Mouse (Mus musculus) hindbrain, postnatal 0 days (tissue): Measurements from ENCODE around the gene Srgap3. TPM values are rescaled to one million over a fixed set of nuclear protein-coding genes. Genes with fewer than 3 reads are reported as not detected.
A peak's percentile ranks its signal among the peaks of the same experiment; 100 is the strongest.

Experiments used
- ATAC-seq: fragments of 200-750 bp; cut with Nextera tagmentation; 2 replicates; pipeline ENCODE4 v1.8.0; 2017; ENCODE audit warnings: mild to moderate bottlenecking, moderate TSS enrichment, moderate library complexity
- DNase-seq: peaks from one replicate; pipeline ENCODE4 v3.0.0-alpha.2; 2015; ENCODE audit warnings: low spot score
- H3K27ac ChIP-seq: fragments of 300-500 bp; sonication (generic); 2 replicates; pipeline ENCODE4 v1.5.1; 2014; ENCODE audit warnings: mild to moderate bottlenecking
- H3K27me3 ChIP-seq: fragments of 300-500 bp; sonication (generic); 2 replicates; pipeline ENCODE4 v1.6.1; 2014; ENCODE audit warnings: low read length, mixed read lengths; ENCODE audit not compliant: insufficient read depth
- H3K36me3 ChIP-seq: fragments of 300-500 bp; sonication (generic); 2 replicates; pipeline ENCODE4 v1.6.1; 2014; ENCODE audit warnings: low read length, mixed read lengths; ENCODE audit not compliant: insufficient read depth
- H3K4me1 ChIP-seq: fragments of 300-500 bp; sonication (generic); 2 replicates; pipeline ENCODE4 v1.6.1; 2014; ENCODE audit warnings: antibody characterized with exemption, low read length, mixed read lengths; ENCODE audit not compliant: insufficient read depth
- H3K4me2 ChIP-seq: fragments of 300-500 bp; sonication (generic); 2 replicates; pipeline ENCODE4 v1.6.1; 2014; ENCODE audit warnings: low read depth, mild to moderate bottlenecking, low read length, moderate library complexity, mixed read lengths
- H3K4me3 ChIP-seq: fragments of 300-500 bp; sonication (generic); 2 replicates; pipeline ENCODE4 v1.5.1; 2014; ENCODE audit warnings: low read length
- H3K9ac ChIP-seq: fragments of 300-500 bp; sonication (generic); replicated peaks from 2 replicates; pipeline ENCODE4 v1.6.1; 2014; ENCODE audit warnings: mild to moderate bottlenecking, low read length, moderate library complexity, mixed read lengths
- H3K9me3 ChIP-seq: fragments of 300-500 bp; sonication (generic); 2 replicates; pipeline ENCODE4 v1.6.1; 2016; ENCODE audit warnings: low read length, mixed read lengths
- CTCF ChIP-seq: IDR thresholded peaks from 2 replicates; pipeline ENCODE4 v1.5.1; 2016; ENCODE audit warnings: antibody characterized with exemption, control low read depth, low read depth
- WGBS: fragments of 180-500 bp; shearing (Covaris S2); extraction: QIAGEN DNeasy Blood & Tissue Kit; methylation state at CpG from one replicate; pipeline ENCODE4 v1.1.7; 2014; 5-methylcytosine and 5-hydroxymethylcytosine counted together
- polyA plus RNA-seq: library from polyadenylated mRNA; unstranded; fragments of >200 nt; fragmentation: Nextera tagmentation; extraction: Ambion mirVana; gene quantifications from 2 replicates; pipeline ENCODE4 v1.2.1, GENCODE M21; 2015
- total RNA-seq: library from RNA; depleted of rRNA; stranded (reverse); fragments of >200 nt; gene quantifications from 2 replicates; pipeline ENCODE4 v1.2.3, GENCODE M21; 2014

Gene Srgap3
- total and polyA plus RNA-seq, 2 experiments from 2014 or later, result 23.7 to 55.8 TPM

DNA sequence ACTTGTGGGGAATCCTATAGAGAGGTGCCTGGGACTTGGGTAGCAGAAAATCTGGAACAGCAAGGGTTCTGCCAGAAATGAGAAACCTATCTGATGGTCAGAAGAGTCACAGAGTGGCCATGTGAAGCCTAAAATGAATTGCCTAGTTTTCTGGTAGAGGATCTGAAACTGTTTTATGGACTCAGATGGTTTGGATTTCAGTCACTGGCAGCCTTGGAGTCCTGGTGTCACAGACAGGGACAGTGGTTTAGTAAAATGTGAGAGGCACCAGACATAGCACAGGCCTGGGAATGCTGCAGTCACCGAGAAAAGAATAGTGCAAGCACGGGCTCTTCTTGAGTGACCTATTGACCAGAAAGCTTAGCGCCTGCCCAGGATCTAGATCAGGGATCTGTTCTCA is 207.4 kb downstream of the Srgap3 start:
- Histone ChIP-seq H3K9me3 (no peaks in the 10 kb centered on the region), H3K36me3 (peaks cover 54% of the 10 kb centered on the region), H3K27ac (no peak overlapping the region), H3K27me3 (no peaks in the 10 kb centered on the region), H3K9ac (no peak overlapping the region), H3K4me3 (no peak overlapping the region), H3K4me1 (no peaks in the 10 kb centered on the region), H3K4me2 (no peak overlapping the region)
- 96% methylated on average over 3 of the region's 3 CpGs for WGBS
- no peak for ATAC-seq
- no peak for TF ChIP-seq CTCF
- DNase-seq, result no peak

DNA sequence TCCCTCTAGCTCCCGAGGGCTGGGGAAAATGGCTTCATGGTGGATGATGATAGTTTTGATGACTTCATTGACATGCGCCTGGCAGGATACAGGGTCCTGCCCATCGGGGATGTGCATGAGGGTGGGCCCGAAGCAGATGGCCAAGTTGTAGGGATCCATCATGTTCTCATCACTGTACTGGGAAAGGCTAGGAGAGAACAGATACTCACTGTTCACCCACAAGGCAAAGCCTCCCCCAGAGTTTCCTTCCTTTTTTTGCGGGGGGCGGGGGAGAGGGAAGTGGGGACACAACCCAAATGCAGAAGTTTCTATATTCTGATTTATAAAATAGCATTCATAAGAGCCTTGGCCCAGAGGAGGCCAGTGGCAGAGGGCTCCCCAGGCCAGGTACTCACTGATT is 208.1 kb downstream of the Srgap3 start:
- Histone ChIP-seq H3K4me3 (no peak overlapping the region), H3K27ac (no peak overlapping the region), H3K9me3 (no peaks in the 10 kb centered on the region), H3K27me3 (no peaks in the 10 kb centered on the region), H3K9ac (no peak overlapping the region), H3K4me2 (no peak overlapping the region), H3K4me1 (no peaks in the 10 kb centered on the region), H3K36me3 (peaks cover 58% of the 10 kb centered on the region)
- ATAC-seq (no peak), DNase-seq (no peak)
- WGBS, result 84% methylated on average over 6 of the region's 6 CpGs
- no peak for TF ChIP-seq CTCF

DNA sequence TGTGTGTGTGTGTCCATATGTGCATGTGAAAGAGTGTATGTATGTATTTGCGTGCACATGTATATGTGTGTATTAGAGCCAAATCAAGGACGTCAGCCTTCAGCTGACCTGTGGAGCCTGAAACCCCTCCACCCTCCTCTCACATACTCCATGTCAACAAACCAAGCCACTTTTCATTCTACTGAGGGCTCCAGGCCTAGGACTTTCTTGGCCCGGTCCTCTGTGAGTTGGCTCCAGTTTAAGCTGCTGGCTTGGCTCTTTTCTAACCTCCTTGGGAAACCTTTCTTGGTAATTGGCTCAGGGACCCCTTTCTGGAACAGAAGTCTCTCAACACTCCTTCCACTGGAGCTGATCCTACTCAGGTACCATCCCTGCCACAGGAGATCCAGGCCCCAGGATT is 210.6 kb downstream of the Srgap3 start:
- H3K4me3 ChIP-seq, result no peak overlapping the region
- peak; percentile 59 for DNase-seq
- 70% methylated on average over 3 of the region's 3 CpGs for WGBS
- H3K27me3 ChIP-seq, result no peaks in the 10 kb centered on the region
- H3K36me3 ChIP-seq, result peaks cover 63% of the 10 kb centered on the region
- H3K4me2 ChIP-seq, result no peak overlapping the region
- no peak overlapping the region for H3K27ac ChIP-seq
- H3K9ac ChIP-seq, result no peak overlapping the region
- TF ChIP-seq CTCF, result no peak
- no peaks in the 10 kb centered on the region for H3K9me3 ChIP-seq
- H3K4me1 ChIP-seq, result no peaks in the 10 kb centered on the region
- peak; percentile 53; the same call in 1 of the 2 replicates for ATAC-seq

DNA sequence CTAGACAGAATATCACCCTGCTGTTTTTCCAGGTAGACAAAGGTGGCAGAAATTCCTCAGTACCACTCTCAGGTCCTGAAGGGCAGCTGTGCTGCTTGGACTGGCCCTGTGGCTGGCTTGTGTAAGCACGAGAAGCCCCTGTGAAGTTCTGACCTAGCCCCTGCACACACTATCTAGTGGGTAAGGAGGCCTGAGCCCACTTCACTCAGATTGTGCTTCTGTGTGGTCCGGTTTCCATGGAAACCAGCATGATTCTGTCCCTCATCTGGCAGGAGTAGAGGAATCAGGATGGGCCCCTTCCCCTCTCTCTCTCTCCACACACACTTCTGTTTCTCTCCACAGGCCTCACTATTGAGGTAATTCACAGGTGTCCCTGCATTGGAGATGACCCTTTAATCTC is 212.0 kb downstream of the Srgap3 start:
- H3K9me3 ChIP-seq, result no peaks in the 10 kb centered on the region
- no peak for TF ChIP-seq CTCF
- H3K4me2 ChIP-seq, result no peak overlapping the region
- no peaks in the 10 kb centered on the region for H3K4me1 ChIP-seq
- 78% methylated on average over 2 of the region's 2 CpGs for WGBS
- no peaks in the 10 kb centered on the region for H3K27me3 ChIP-seq
- H3K4me3 ChIP-seq, result no peak overlapping the region
- no peak overlapping the region for H3K27ac ChIP-seq
- H3K36me3 ChIP-seq, result peaks cover 63% of the 10 kb centered on the region
- H3K9ac ChIP-seq, result 0 out of 2 replicates have a peak overlapping the region, but pooled peaks have one; percentile 13
- DNase-seq, result no peak
- ATAC-seq, result no peak

DNA sequence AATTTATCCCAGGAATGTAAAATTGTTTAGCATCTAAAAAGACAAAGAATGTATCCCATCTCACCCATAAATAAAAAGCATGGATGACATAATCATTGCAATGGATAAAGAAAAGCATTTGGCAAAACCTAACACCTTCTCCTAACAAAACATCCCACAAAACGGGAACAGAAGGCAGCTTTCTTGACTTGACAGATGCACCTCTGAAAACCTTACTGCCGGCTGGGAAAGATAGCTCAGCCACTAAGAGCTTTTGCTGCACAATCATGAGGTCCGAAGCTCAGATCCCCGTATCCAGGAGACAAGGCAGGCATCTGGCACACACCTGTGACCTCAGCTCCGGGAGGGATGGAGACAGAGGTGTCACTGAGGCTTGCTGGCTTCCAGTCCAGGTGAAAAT is 213.1 kb downstream of the Srgap3 start:
- H3K4me2 ChIP-seq, result no peak overlapping the region
- DNase-seq (no peak), ATAC-seq (no peak)
- WGBS, result 74% methylated on average over 5 of the region's 5 CpGs
- no peak overlapping the region for H3K4me3 ChIP-seq
- H3K4me1 ChIP-seq, result no peaks in the 10 kb centered on the region
- no peak overlapping the region for H3K9ac ChIP-seq
- peaks cover 53% of the 10 kb centered on the region for H3K36me3 ChIP-seq
- no peak for TF ChIP-seq CTCF
- no peaks in the 10 kb centered on the region for H3K9me3 ChIP-seq
- H3K27ac ChIP-seq, result no peak overlapping the region
- no peaks in the 10 kb centered on the region for H3K27me3 ChIP-seq

DNA sequence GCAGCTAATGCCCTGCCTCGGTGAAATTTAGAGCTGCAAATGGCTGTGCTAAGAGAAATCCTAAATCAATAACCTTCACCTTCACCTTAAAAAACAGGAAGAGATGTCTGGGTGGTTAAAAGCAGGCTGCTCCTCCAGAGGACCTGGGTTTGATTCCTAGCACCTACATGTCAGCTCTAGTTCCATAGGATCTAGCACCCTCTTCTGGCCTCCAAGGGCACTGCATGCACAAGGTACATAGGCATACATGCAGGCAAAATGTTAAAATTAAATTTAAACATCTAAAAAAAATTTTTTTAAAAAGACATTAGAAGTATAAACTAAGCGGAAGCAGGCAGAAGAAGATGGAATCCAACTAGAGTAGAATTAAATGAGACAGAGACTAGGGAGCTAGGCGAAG is 214.6 kb downstream of the Srgap3 start:
- TF ChIP-seq CTCF, result peak; percentile 39; the same call in 1 of the 2 replicates
- no peak overlapping the region for H3K4me2 ChIP-seq
- H3K4me3 ChIP-seq, result no peak overlapping the region
- no peak for DNase-seq
- H3K27me3 ChIP-seq, result no peaks in the 10 kb centered on the region
- H3K4me1 ChIP-seq, result no peaks in the 10 kb centered on the region
- no peaks in the 10 kb centered on the region for H3K9me3 ChIP-seq
- H3K27ac ChIP-seq, result no peak overlapping the region
- no peak overlapping the region for H3K9ac ChIP-seq
- 95% methylated on average over 3 of the region's 3 CpGs for WGBS
- ATAC-seq, result no peak
- H3K36me3 ChIP-seq, result peaks cover 49% of the 10 kb centered on the region; the same call in 1 of the 2 replicates

DNA sequence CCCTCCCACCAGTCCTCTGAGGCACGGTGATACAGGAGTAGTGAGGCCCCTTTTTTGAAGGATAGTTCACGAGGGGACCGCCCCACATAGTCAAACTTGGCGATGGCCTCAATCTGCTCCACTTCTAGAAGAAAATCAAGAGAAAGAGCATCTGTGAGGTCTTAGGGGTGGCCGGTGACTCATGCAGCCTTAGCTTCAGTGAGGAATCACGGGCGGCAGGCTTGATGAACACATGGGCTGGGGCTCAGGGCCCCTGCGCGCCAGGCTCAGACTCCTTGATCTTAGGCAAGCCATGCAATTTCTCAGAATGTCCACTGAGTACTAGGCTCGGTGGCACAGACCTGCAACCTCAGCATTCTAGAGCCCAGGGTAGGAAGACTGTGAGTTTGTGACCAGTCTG is 215.7 kb downstream of the Srgap3 start:
- peaks cover 57% of the 10 kb centered on the region; the same call in 1 of the 2 replicates for H3K36me3 ChIP-seq
- no peaks in the 10 kb centered on the region for H3K4me1 ChIP-seq
- H3K27me3 ChIP-seq, result no peaks in the 10 kb centered on the region
- WGBS, result 98% methylated on average over 10 of the region's 10 CpGs
- no peak overlapping the region for H3K4me2 ChIP-seq
- no peak for DNase-seq
- H3K9me3 ChIP-seq, result no peaks in the 10 kb centered on the region
- H3K4me3 ChIP-seq, result no peak overlapping the region
- no peak overlapping the region for H3K9ac ChIP-seq
- H3K27ac ChIP-seq, result no peak overlapping the region
- ATAC-seq, result no peak
- no peak for TF ChIP-seq CTCF
